Mouse (Mus musculus): ENCODE data around the gene Ushbp1.

- TF ChIP-seq CTCF (IDR thresholded peaks at IDR 0.05; ENCODE audit: borderline replicate concordance, extremely low read depth, insufficient read depth, insufficient read length): no peak
- peak; percentile 62; the same call in 1 of the 2 replicates for TF ChIP-seq POLR2A (IDR thresholded peaks at IDR 0.05; ENCODE audit: borderline replicate concordance, extremely low read depth, insufficient read depth, insufficient read length, poor library complexity, severe bottlenecking)
Observed at GRCm38 (mm10) chr8:71396639-71397305, 1.2 kb upstream of the Ushbp1 start, which contains the start of gene Babam1.

Measured in brain, embryonic 14.5 days (tissue).